Mouse (Mus musculus) midbrain, embryonic 11.5 days (tissue): ENCODE measurements around the gene Cyp20a1. TPM values are rescaled to one million over a fixed set of nuclear protein-coding genes. Genes with fewer than 3 reads are reported as not detected.
A peak's percentile ranks its signal among the peaks of the same experiment; 100 is the strongest.

ENCODE experiments used
- ATAC-seq: fragments of 200-750 bp; cut with Nextera tagmentation; 2 replicates; pipeline ENCODE4 v1.8.0; 2017; ENCODE audit warnings: moderate TSS enrichment, moderate library complexity; ENCODE audit not compliant: low FRiP score
- DNase-seq: peaks from one replicate; pipeline ENCODE4 v3.0.0; 2015; ENCODE audit warnings: low spot score; ENCODE audit errors: missing footprints
- H3K27ac ChIP-seq: fragments of 300-500 bp; sonication (generic); 2 replicates; pipeline ENCODE4 v1.5.1; 2014; ENCODE audit warnings: low read depth, low read length
- H3K27me3 ChIP-seq: fragments of 300-500 bp; sonication (generic); 2 replicates; pipeline ENCODE4 v1.6.1; 2014; ENCODE audit warnings: mild to moderate bottlenecking, low read length, moderate library complexity, mixed read lengths; ENCODE audit not compliant: control insufficient read depth, insufficient read depth
- H3K36me3 ChIP-seq: fragments of 300-500 bp; sonication (generic); 2 replicates; pipeline ENCODE4 v1.6.1; 2014; ENCODE audit warnings: mild to moderate bottlenecking, low read length, moderate library complexity, mixed read lengths; ENCODE audit not compliant: control insufficient read depth, insufficient read depth
- H3K4me1 ChIP-seq: fragments of 300-500 bp; sonication (generic); 2 replicates; pipeline ENCODE4 v1.6.1; 2014; ENCODE audit warnings: low read length; ENCODE audit not compliant: control insufficient read depth, insufficient read depth
- H3K4me2 ChIP-seq: fragments of 300-500 bp; sonication (generic); 2 replicates; pipeline ENCODE4 v1.6.1; 2014; ENCODE audit warnings: mild to moderate bottlenecking, moderate library complexity
- H3K4me3 ChIP-seq: fragments of 300-500 bp; sonication (generic); 2 replicates; pipeline ENCODE4 v1.5.1; 2014; ENCODE audit warnings: low read depth, low read length
- H3K9ac ChIP-seq: fragments of 300-500 bp; sonication (generic); 2 replicates; pipeline ENCODE4 v1.6.1; 2014; ENCODE audit warnings: low read length
- H3K9me3 ChIP-seq: fragments of 300-500 bp; sonication (generic); 2 replicates; pipeline ENCODE4 v1.6.1; 2016; ENCODE audit warnings: low read length; ENCODE audit not compliant: control insufficient read depth
- WGBS: fragments of 180-500 bp; shearing (Covaris S2); extraction: QIAGEN DNeasy Blood & Tissue Kit; methylation state at CpG from one replicate; pipeline ENCODE4 v1.1.7; 2014; 5-methylcytosine and 5-hydroxymethylcytosine counted together
- polyA plus RNA-seq: library from polyadenylated mRNA; unstranded; fragments of >200 nt; fragmentation: Nextera tagmentation; extraction: Ambion mirVana; gene quantifications from 2 replicates; pipeline ENCODE4 v1.2.1, GENCODE M21; 2014

Cyp20a1 gene
- polyA plus RNA-seq, 1 experiment from 2014 or later, result 16.2 TPM

DNA sequence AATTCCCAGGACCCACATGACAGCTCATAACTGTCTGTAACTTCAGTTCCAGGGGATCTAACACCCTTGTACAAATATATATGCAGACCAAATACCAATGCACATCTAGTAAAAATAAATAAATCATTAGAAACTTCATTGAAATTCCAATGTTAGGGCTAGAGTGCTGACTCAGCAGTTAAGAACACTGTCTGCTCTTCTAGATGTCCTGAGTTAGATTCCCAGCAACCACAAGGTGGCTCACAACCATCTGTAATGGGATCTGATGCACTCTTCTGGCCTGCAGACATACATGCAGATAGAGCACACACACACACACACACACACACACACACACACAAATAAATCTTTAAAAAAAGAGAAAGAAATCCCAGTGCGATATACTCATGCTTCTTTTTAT lies 61.7 kb downstream of the Cyp20a1 start:
- Histone ChIP-seq H3K4me3 (no peak overlapping the region), H3K4me2 (no peak overlapping the region), H3K27me3 (no peaks in the 10 kb centered on the region), H3K4me1 (peaks cover 3% of the 10 kb centered on the region), H3K9ac (no peak overlapping the region), H3K9me3 (no peaks in the 10 kb centered on the region), H3K36me3 (no peaks in the 10 kb centered on the region), H3K27ac (no peak overlapping the region)
- ATAC-seq (no peak), DNase-seq (no peak)
- 100% methylated on average over 1 of the region's 1 CpGs for WGBS

DNA sequence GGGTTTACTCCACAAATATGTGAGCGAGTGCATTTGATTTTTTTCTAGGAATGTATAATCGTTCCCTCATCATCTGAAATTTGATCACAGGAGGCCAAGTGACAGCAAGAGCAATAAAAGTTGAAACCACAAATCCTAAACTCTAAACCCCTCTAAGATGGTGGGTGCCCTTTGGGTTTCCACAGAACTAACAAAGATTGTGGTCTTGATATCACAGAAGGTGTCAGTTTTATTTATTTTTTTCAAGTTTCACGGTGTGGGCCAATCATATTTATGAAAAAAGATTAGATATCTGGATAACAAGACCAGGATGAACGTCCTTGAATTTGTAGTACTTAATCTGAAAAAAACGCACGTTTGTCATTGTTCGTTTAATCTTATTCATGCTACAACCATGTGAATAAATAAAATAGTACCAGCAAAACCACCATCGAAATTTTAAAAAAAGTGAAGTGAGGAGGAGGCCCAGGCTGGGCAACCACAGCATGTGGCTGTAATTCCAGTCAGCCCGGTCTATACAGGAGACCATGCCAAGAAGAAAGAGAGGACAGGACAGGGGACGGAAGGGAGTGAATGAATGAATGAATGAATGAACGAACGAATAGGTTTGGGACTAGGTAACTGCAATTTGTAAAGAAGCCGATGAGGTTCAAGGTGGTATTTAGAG lies 65.5 kb downstream of the Cyp20a1 start:
- H3K27ac ChIP-seq, result peak overlapping the region; percentile 77
- H3K9me3 ChIP-seq, result no peaks in the 10 kb centered on the region
- H3K9ac ChIP-seq, result peak overlapping the region; percentile 94
- ATAC-seq (peak; percentile 63), DNase-seq (peak; percentile 92)
- H3K4me2 ChIP-seq, result peak overlapping the region; percentile 46
- no peaks in the 10 kb centered on the region for H3K36me3 ChIP-seq
- H3K27me3 ChIP-seq, result no peaks in the 10 kb centered on the region
- peak overlapping the region; percentile 92 for H3K4me3 ChIP-seq
- H3K4me1 ChIP-seq, result peaks cover 3% of the 10 kb centered on the region
- 19% methylated on average over 13 of the region's 13 CpGs for WGBS

DNA sequence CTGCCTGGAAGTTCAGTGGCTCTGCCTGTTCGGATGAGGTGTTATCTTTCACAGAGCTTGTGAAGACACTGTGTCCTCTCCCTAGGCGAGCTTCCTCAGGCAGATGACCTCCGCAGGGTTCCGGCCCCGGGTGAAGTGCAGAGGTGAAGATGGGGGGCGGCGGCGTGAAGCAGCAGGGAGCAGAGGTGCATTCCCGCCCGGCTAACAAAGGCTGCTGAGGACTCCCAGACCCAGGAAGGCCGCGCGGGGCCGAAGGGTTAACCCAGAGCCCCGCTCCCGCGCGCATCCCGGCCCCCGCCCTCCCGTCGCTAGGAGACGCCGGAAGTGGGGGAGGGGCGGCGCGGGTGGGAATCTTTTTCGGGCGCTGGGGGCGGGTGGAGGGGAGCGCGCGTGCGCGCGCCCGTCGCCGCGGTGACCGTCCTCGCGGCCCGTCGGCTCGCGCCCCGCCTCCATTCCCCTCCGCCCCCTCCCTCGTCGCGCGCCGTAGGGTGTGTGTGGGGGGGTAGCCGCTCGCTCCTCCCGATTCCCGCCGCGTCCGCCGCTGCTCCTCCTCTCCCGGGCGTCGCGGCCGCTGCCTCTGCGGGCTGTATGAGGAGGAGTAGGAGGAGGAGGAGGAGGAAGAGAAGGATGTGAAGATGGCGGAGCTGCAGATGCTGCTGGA lies 66.2 kb downstream of the Cyp20a1 start, which contains the start of gene Abi2:
Gene Abi2 (plus strand): TSS at position 452 of the 661 bp plus-strand sequence.
- peak; percentile 100 for DNase-seq
- Histone ChIP-seq H3K36me3 (no peaks in the 10 kb centered on the region), H3K4me1 (peaks cover 3% of the 10 kb centered on the region), H3K4me3 (peak within 1 kb of the TSS; percentile 92), H3K27ac (peak within 1 kb of the TSS; percentile 96), H3K9me3 (no peaks in the 10 kb centered on the region), H3K4me2 (peak within 1 kb of the TSS; percentile 57), H3K27me3 (no peaks in the 10 kb centered on the region), H3K9ac (peak within 1 kb of the TSS; percentile 94)
- peak; percentile 95 for ATAC-seq
- under 1% methylated on average over 46 of the region's 69 CpGs for WGBS

DNA sequence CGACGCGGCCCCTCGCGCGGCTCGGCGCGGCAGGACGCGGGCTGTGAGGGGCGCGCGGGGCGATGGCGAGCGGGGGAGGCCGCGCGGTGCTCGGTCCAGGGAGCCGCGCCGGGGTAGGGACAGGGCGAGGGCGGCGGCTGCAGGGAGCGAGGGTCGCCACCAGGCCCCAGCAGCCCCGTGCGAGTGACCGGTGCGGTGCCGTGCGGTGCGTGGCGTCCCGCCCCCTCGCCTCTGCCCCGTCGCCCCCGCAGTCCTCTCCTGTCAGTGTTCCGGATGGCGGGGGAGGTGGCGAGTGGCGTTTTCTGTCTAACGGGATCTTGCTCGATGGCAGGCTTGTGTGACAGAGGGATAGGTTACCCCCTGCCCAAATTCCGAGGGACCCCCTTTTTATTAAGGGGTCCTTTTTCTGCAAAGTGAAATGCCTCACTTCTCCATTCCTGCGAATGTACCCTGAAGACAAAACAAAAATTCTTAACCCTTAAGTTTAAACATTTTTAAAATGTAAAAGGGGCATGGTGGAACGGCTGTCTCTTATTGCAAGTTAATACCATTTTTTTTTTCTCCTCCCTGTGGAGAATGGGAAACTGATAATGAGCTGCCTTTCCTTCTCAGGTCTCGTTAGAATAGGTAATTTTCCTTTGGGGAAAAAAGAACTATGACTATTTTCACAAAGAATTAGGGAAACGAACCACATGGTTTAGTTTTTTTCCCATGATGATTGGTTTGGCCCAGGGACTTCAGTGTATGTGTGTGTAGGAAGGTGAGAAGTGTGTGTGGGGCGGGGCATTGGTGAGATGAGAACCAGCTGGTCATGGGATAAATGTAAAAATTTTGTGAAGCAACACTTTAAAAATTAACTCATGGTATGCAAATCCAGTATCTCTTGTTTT lies 67.0 kb downstream of the Cyp20a1 start:
- ATAC-seq, result peak; percentile 87
- WGBS, result 1% methylated on average over 54 of the region's 54 CpGs
- H3K4me3 ChIP-seq, result peak overlapping the region; percentile 92
- H3K27ac ChIP-seq, result peak overlapping the region; percentile 96
- no peaks in the 10 kb centered on the region for H3K27me3 ChIP-seq
- no peaks in the 10 kb centered on the region for H3K36me3 ChIP-seq
- H3K9ac ChIP-seq, result peak overlapping the region; percentile 94
- H3K4me2 ChIP-seq, result peak overlapping the region; percentile 57
- peaks cover 3% of the 10 kb centered on the region for H3K4me1 ChIP-seq
- no peaks in the 10 kb centered on the region for H3K9me3 ChIP-seq
- DNase-seq, result peak; percentile 93

DNA sequence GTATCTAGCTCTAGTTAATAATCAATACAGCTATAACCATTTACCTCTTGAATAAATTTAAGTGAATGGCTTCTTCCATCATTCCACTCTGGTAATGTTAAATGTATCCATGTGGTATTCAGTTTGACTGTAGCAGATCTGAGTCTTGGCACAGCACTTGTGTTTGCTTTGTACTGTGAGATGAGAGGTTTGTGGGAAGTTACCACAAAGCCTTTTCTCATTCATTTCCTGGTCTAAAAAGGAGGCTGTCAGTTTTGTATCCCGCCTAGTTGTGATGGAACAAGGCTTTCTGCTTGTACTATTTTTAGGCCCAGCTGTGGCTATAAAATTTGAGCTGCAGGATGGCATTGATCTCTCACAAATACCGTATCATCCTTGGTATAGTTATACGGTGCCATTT lies 73.6 kb downstream of the Cyp20a1 start:
- Histone ChIP-seq H3K9me3 (no peaks in the 10 kb centered on the region), H3K27ac (no peak overlapping the region), H3K4me1 (no peaks in the 10 kb centered on the region), H3K36me3 (no peaks in the 10 kb centered on the region), H3K4me3 (no peak overlapping the region), H3K9ac (no peak overlapping the region), H3K4me2 (no peak overlapping the region), H3K27me3 (no peaks in the 10 kb centered on the region)
- 87% methylated on average over 3 of the region's 3 CpGs for WGBS
- ATAC-seq (no peak), DNase-seq (no peak)

DNA sequence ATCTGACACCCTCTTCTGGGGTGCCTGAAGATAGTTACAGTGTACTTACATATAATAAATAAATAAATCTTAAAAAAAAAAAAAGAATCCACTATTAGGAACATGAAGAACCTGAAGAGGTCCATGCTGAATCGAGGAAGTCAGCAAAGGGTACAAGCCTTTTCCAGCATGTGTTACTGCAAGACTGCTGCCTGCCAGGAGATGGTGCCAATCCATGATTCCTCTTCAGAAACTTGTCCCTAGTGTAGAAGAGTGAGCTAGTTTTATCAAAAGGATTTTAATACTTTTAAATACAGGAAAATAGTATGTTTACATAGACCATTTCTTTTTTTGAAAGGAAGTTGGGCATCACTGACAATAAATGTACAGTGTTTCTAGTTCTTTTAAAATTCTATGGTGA lies 80.8 kb downstream of the Cyp20a1 start:
- Histone ChIP-seq H3K27me3 (no peaks in the 10 kb centered on the region), H3K9me3 (no peaks in the 10 kb centered on the region), H3K4me1 (peaks cover 5% of the 10 kb centered on the region), H3K4me3 (no peak overlapping the region), H3K4me2 (no peak overlapping the region), H3K27ac (no peak overlapping the region), H3K9ac (no peak overlapping the region), H3K36me3 (no peaks in the 10 kb centered on the region)
- WGBS, result 96% methylated on average over 1 of the region's 1 CpGs
- ATAC-seq, result no peak
- no peak for DNase-seq

DNA sequence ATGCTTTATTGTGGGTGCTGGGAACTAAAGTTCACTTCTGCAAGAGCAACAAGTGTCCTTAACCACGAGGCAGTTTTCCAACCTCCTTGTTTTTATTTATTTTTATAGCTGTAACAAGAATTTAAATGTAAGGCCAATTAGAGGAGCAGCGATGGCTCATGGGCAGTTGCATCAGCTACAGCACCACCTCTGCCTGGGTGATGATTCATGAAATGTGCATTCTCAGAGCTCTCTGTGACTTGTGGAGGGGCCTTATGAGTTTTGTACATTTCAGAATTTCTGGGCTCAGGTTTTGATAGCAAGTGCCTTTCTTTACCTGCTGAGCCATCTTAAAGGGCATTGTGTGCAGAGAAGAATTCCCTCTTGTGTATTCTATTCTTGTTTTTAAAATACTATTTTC lies 85.2 kb downstream of the Cyp20a1 start:
- Histone ChIP-seq H3K36me3 (no peaks in the 10 kb centered on the region), H3K4me2 (no peak overlapping the region), H3K4me1 (peaks cover 5% of the 10 kb centered on the region), H3K27me3 (no peaks in the 10 kb centered on the region), H3K27ac (no peak overlapping the region), H3K9ac (no peak overlapping the region), H3K9me3 (no peaks in the 10 kb centered on the region), H3K4me3 (no peak overlapping the region)
- ATAC-seq (no peak), DNase-seq (peak; percentile 60)
- WGBS, result 97% methylated on average over 2 of the region's 2 CpGs

DNA sequence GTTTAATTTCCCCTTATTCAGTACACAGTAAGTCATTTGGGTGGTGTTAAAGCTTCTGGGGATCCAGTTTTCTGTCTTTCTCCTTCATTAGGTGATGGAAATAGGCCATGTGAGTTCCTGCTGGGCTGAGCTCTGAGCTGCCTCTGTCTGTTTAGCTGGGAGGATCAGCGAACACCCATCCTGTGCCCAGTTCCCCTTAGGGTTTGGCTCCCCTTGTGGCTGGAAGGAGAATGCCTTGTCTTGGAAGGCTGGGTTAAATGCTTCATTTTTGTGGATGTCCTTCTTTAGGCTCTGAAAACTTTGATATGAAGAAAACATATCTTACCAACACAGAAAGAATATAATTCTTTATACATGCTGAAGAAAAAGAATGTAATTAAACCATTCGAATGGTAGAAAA lies 85.8 kb downstream of the Cyp20a1 start:
- Histone ChIP-seq H3K4me2 (no peak overlapping the region), H3K4me3 (no peak overlapping the region), H3K36me3 (no peaks in the 10 kb centered on the region), H3K9ac (no peak overlapping the region), H3K9me3 (no peaks in the 10 kb centered on the region), H3K4me1 (peaks cover 5% of the 10 kb centered on the region), H3K27ac (no peak overlapping the region), H3K27me3 (no peaks in the 10 kb centered on the region)
- WGBS, result 73% methylated on average over 2 of the region's 2 CpGs
- no peak for ATAC-seq
- peak; percentile 82 for DNase-seq

DNA sequence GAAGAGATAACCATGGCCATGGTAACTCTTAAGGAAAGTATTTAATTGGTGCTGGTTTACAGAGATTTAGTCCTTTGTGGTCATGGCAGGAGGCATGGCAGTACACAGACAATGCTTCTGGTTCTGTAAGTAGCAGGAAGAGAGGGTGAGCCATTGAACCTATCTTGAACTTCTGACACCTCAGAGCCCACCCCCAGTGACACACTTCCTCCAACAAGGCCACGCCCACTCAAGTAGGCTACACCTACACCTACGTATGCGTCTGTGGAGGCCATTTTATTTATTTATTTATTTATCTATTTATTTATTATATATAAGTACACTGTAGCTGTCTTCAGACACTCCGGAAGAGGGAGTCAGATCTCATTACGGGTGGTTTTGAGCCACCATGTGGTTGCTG lies 88.4 kb downstream of the Cyp20a1 start:
- H3K4me2 ChIP-seq, result no peak overlapping the region
- ATAC-seq, result no peak
- H3K27me3 ChIP-seq, result no peaks in the 10 kb centered on the region
- 94% methylated on average over 5 of the region's 5 CpGs for WGBS
- H3K9ac ChIP-seq, result no peak overlapping the region
- H3K4me1 ChIP-seq, result peaks cover under 1% of the 10 kb centered on the region
- DNase-seq, result no peak
- H3K9me3 ChIP-seq, result no peaks in the 10 kb centered on the region
- H3K36me3 ChIP-seq, result no peaks in the 10 kb centered on the region; the same call in 1 of the 2 replicates
- no peak overlapping the region for H3K4me3 ChIP-seq
- no peak overlapping the region for H3K27ac ChIP-seq
